Mouse (Mus musculus) hindbrain, embryonic 11.5 days (tissue): ENCODE data around the gene Dapk1. TPM values are rescaled to one million over a fixed set of nuclear protein-coding genes. Genes with fewer than 3 reads are reported as not detected.

Source experiments
- ATAC-seq: fragments of 200-750 bp; cut with Nextera tagmentation; 2 replicates; pipeline ENCODE4 v1.8.0; 2017; ENCODE audit warnings: mild to moderate bottlenecking, moderate TSS enrichment, moderate library complexity; ENCODE audit not compliant: low FRiP score
- DNase-seq: peaks from one replicate; pipeline ENCODE4 v3.0.0-alpha.2; 2015; ENCODE audit warnings: low spot score
- H3K27ac ChIP-seq: fragments of 300-500 bp; sonication (generic); 2 replicates; pipeline ENCODE4 v1.5.1; 2014; ENCODE audit warnings: mild to moderate bottlenecking, low read depth, low read length
- H3K27me3 ChIP-seq: fragments of 300-500 bp; sonication (generic); 2 replicates; pipeline ENCODE4 v1.6.1; 2014; ENCODE audit warnings: mild to moderate bottlenecking, low read length, moderate library complexity, mixed read lengths; ENCODE audit not compliant: control insufficient read depth, insufficient read depth
- H3K36me3 ChIP-seq: fragments of 300-500 bp; sonication (generic); 2 replicates; pipeline ENCODE4 v1.6.1; 2014; ENCODE audit warnings: mild to moderate bottlenecking, low read length, moderate library complexity, mixed read lengths; ENCODE audit not compliant: control insufficient read depth, insufficient read depth
- H3K4me1 ChIP-seq: fragments of 300-500 bp; sonication (generic); replicated peaks from 2 replicates; pipeline ENCODE4 v1.6.1; 2014; ENCODE audit warnings: low read length, mixed read lengths; ENCODE audit not compliant: control insufficient read depth, insufficient read depth
- H3K4me2 ChIP-seq: fragments of 300-500 bp; sonication (generic); replicated peaks from 2 replicates; pipeline ENCODE4 v1.6.1; 2014; ENCODE audit warnings: mild to moderate bottlenecking, low read depth, low read length
- H3K4me3 ChIP-seq: fragments of 300-500 bp; sonication (generic); 2 replicates; pipeline ENCODE4 v1.5.1; 2014; ENCODE audit warnings: low read depth, low read length
- H3K9ac ChIP-seq: fragments of 300-500 bp; sonication (generic); 2 replicates; pipeline ENCODE4 v1.6.1; 2014; ENCODE audit warnings: low read depth, low read length
- H3K9me3 ChIP-seq: fragments of 300-500 bp; sonication (generic); 2 replicates; pipeline ENCODE4 v1.6.1; 2016; ENCODE audit warnings: low read length; ENCODE audit not compliant: control insufficient read depth
- WGBS: fragments of 180-500 bp; shearing (Covaris S2); extraction: QIAGEN DNeasy Blood & Tissue Kit; methylation state at CpG from one replicate; pipeline ENCODE4 v1.1.7; 2014; 5-methylcytosine and 5-hydroxymethylcytosine counted together
- polyA plus RNA-seq: library from polyadenylated mRNA; unstranded; fragments of >200 nt; fragmentation: Nextera tagmentation; extraction: Ambion mirVana; gene quantifications from 2 replicates; pipeline ENCODE4 v1.2.1, GENCODE M21; 2014

Dapk1 gene
- polyA plus RNA-seq, 1 experiment from 2014 or later: 39.5 TPM

DNA sequence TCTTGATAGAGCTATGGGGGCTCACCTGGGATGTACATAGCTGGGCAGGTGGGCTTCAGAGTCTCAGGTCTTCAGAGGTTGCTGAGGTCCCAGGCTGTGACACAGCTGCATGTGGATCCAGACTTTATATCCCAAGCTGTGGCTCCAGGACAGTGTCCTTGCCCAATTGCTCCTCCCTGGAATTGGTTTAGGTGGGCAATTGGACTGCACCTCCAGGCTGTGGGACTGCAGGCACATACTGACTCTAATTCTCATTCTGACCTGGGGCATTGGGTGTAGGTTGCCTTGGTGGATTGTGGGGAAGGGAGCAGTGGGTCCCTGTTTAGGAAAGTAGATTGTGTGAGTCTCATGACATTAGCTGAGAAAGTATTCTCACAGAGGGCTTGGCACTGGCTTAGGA lies 184.5 kb downstream of the Dapk1 start, which contains the start of gene BC051665:
Gene BC051665, minus strand, starts transcription at position 101 of the 400 bp plus-strand sequence.
- no peak within 1 kb of the TSS for H3K4me3 ChIP-seq
- no peak for DNase-seq
- no peak within 1 kb of the TSS for H3K27ac ChIP-seq
- H3K4me1 ChIP-seq: no peaks in the 10 kb centered on the region
- ATAC-seq: no peak
- no peaks in the 10 kb centered on the region for H3K36me3 ChIP-seq
- no peaks in the 10 kb centered on the region for H3K9me3 ChIP-seq
- no peak within 1 kb of the TSS for H3K9ac ChIP-seq
- no peak within 1 kb of the TSS for H3K4me2 ChIP-seq
- no peaks in the 10 kb centered on the region for H3K27me3 ChIP-seq

DNA sequence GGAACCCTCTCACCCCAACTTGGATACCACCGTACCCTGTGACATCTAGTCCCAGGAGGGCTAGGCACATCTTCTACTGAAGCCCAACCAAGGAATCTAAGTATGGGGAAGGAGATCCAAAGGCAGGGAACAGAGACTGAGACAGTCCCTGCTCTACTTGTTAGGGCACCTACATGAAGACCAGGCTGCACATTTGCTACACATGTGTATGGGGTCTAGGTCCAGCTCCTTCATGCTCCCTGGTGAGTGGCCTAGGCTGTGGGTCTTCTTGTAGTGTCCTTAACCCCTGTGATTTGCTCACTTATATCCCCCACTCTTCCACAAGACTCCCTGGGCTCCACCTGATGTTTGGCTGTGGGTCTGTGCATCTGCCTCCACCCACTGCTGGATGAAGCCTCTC lies 187.7 kb downstream of the Dapk1 start:
- Histone ChIP-seq H3K27ac (no peak overlapping the region), H3K27me3 (no peaks in the 10 kb centered on the region), H3K36me3 (no peaks in the 10 kb centered on the region), H3K9ac (no peak overlapping the region), H3K4me2 (no peak overlapping the region), H3K4me1 (no peaks in the 10 kb centered on the region), H3K9me3 (no peaks in the 10 kb centered on the region), H3K4me3 (no peak overlapping the region)
- WGBS: 71% methylated on average over 1 of the region's 1 CpGs
- DNase-seq: no peak
- ATAC-seq: no peak

DNA sequence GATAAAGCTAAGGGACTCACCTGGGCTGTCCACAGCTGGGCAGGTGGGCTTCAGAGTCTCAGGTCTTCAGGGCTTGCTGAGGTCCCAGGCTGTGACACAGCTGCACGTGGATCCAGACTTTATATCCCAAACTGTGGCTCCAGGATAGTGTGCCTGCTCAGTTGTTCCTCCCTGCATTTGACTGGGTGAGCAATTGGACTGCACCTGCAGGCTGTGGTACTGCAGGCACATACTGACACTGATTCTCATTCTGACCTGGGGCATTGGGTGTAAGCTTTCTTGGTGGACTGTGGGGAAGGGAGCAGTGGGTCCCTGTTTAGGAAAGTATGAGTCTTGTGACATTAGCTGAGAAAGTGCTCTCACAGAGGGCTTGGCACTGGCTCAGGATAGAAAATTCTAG lies 201.0 kb downstream of the Dapk1 start, which contains the start of gene Ctsll3:
Gene Ctsll3, minus strand, starts transcription at position 101 of the 400 bp plus-strand sequence.
- H3K36me3 ChIP-seq: no peaks in the 10 kb centered on the region
- no peak within 1 kb of the TSS for H3K4me3 ChIP-seq
- no peak within 1 kb of the TSS for H3K4me2 ChIP-seq
- H3K9ac ChIP-seq: no peak within 1 kb of the TSS
- no peak within 1 kb of the TSS for H3K27ac ChIP-seq
- ATAC-seq: no peak
- no peaks in the 10 kb centered on the region for H3K9me3 ChIP-seq
- WGBS: 63% methylated on average over 1 of the region's 1 CpGs
- DNase-seq: no peak
- H3K27me3 ChIP-seq: no peaks in the 10 kb centered on the region
- no peaks in the 10 kb centered on the region for H3K4me1 ChIP-seq

DNA sequence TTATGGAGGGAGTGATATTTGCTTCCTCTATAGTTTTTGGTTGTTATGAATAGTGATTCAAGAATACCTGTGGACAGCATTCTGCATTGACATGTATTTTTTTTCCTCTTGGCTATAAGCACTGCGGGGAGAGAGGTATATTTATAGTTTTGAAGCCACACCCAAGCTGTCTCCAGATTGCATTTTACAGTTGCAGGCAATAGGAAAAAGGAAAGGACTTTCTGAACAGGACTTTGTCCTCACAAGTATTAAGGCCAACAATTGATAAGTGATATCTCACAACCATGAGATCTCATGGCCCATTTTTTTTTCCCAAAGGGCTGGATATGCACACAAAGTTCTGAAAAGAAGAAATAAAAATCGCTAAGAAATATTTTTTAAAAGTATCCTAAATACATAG lies 207.9 kb downstream of the Dapk1 start:
- no peak overlapping the region for H3K27ac ChIP-seq
- no peaks in the 10 kb centered on the region for H3K36me3 ChIP-seq
- no peak overlapping the region for H3K4me3 ChIP-seq
- 72% methylated on average over 2 of the region's 2 CpGs for WGBS
- H3K4me1 ChIP-seq: no peaks in the 10 kb centered on the region
- no peak overlapping the region for H3K9ac ChIP-seq
- no peaks in the 10 kb centered on the region for H3K9me3 ChIP-seq
- H3K27me3 ChIP-seq: no peaks in the 10 kb centered on the region
- H3K4me2 ChIP-seq: no peak overlapping the region
- ATAC-seq (no peak), DNase-seq (no peak)

DNA sequence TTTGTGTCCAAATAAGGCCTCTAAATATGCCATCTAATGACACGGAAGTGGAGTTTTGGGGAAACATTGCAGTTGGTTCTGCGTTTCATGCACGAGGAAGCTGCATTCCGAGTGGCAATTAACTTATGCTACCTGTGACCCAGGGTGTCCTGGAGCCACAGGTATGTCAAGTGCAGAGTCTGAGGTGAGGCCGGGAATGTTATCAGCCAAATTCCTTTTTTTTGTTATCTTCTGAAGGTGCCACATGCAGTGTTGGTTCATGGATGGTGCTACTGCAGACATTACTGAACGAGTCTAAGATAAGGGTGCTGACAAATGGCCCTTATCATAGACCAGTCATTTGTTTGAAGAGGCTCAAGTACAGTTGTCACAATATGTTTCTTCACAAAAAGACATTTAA lies 211.0 kb downstream of the Dapk1 start:
- DNase-seq: no peak
- Histone ChIP-seq H3K27me3 (no peaks in the 10 kb centered on the region), H3K36me3 (no peaks in the 10 kb centered on the region), H3K4me1 (no peaks in the 10 kb centered on the region), H3K4me2 (no peak overlapping the region), H3K27ac (no peak overlapping the region), H3K4me3 (no peak overlapping the region), H3K9me3 (no peaks in the 10 kb centered on the region), H3K9ac (no peak overlapping the region)
- 88% methylated on average over 6 of the region's 6 CpGs for WGBS
- no peak for ATAC-seq

Other genes starting within 250 kb of the Dapk1 start
- not detected in 2 replicates for gene BC051665, start 184.4 kb downstream of the Dapk1 start, polyA plus RNA-seq
- not detected in 2 replicates for gene Ctsll3, start 200.9 kb downstream of the Dapk1 start, polyA plus RNA-seq